Mouse (Mus musculus) left cerebral cortex, adult 9 months (tissue): ENCODE data around the gene Rad51c.
"Not testable (repeated sequence)": the region's sequence is repeated elsewhere in the genome, so short reads cannot be mapped to it uniquely, and the experiment has no call there.

Source experiments
- DNase-seq, 2 experiments: peaks; one replicate each; pipeline ENCODE4 v3.0.0; 2022; ENCODE audit warnings: low spot score in 2 of 2

The Rad51c gene

DNA sequence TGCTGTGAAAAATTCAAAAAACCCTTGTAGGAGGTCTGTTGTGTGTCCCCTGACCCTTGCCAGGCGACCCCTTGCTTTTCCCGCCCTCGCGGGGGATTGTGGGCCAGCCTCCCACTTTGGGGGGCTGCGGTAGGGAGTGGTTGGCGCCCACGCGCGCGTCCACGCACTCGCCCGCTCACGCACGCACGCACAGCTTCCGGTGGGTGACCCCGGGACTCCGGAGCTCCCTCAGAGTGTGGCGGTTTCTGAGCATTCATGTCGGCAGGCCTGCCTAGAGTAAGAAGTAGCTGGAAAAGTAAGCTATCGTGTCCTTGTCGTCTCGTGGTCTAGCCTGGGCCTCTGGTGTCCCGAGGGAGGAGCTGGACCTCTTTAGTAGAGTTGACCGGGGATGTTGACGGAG is at the start of gene Rad51c, which contains the start of gene Tex14:
Gene Rad51c (minus strand): TSS at position 79 of the 400 bp plus-strand sequence.
Gene Tex14 (plus strand): TSS at position 190 of the 400 bp plus-strand sequence.
- DNase-seq = no peak

DNA sequence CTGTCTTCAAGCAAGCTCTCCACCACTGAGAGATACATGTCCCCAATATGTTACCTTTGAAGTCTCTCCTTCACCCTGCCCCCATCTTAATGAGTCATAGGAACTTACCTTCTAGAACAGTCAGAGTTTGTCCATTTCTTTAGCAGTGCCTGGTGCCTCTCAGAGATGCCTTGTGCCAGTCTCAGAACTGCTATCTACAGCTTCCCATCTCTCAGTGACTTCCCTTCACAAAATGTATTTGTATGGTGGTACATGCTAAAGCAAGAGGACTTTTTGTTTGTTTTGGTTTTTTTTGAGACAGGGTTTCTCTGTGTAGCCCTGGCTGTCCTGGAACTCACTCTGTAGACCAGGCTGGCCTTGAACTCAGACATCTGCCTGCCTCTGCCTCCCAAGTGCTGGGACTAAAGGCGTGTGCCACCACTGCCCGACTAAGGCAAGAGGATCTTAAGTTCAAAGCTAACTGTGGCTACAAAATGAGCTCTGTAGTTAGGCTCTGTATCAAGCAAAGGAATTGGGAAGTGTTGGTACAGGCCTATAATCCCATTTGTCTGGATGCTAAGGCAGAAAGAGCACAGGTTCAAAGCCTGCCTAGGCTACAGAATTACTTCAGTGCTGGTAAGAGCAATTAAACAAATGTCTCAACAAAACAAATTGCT is 49.4 kb upstream of the Rad51c start:
- no peak for DNase-seq

- DNase-seq = no peak
Measured at GRCm38 (mm10) chr11:87453216-87454034, 48.7 kb upstream of the Rad51c start.

- not testable (repeated sequence) for DNase-seq
Measured at GRCm38 (mm10) chr11:87452779-87453178, 48.0 kb upstream of the Rad51c start.

DNA sequence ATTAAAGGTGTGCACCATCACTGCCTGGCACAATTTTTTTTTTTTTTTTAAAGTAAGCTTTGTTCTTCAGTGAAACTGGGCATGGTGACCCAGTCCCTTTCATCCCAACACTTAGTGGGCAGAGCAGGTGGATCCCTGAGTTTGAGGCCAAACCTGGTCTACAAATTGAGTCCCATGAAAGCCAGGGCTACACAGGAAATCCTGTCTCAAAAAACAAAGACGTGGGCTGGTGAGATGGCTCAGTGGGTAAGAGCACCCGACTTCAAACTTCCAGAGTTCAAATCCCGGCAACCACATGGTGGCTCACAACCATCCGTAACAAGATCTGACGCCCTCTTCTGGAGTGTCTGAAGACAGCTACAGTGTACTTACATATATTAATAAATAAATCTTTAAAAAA is 45.1 kb upstream of the Rad51c start:
- DNase-seq = not testable (repeated sequence)

DNA sequence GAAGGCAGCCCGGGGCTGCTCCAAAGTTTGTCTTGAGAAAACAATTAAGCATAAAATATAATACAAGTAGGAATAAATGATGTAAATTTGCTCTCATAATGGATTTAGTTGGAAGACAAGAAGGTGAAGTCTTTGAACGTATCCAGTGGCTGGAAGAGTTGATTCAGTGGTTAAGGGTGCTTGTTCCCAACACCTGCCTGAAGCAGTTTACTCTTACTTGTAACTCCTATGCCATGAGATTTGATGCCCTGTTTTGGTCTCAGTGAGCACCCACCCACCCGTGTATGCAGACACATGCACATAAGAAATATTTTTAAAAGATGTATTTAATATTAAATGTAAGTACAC is 44.4 kb upstream of the Rad51c start:
- DNase-seq = no peak

GRCm38 (mm10) chr11:87448476-87449199 is 43.9 kb upstream of the Rad51c start:
- DNase-seq = peak; percentile 68 to 69

DNA sequence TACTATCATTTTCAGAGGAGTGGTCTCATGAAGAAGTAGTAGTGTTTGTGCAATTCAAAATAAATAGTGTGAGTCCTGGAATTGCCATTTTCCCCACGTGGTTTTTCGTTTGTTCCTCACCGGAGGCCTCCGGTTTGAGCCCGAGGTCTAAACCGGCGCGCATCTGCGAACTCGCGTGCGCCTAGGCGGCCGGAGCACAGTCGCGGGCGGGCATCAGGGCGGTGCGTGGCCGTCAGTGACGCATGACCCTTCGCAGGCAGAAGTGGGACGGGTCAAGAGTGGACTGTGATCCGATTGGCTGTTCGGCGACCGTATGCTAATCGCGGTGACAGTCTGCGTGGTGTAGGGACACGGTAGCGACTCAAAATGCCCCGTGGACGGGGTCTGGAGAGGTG is 43.3 kb upstream of the Rad51c start:
- peak; percentile 88 to 96 for DNase-seq

DNA sequence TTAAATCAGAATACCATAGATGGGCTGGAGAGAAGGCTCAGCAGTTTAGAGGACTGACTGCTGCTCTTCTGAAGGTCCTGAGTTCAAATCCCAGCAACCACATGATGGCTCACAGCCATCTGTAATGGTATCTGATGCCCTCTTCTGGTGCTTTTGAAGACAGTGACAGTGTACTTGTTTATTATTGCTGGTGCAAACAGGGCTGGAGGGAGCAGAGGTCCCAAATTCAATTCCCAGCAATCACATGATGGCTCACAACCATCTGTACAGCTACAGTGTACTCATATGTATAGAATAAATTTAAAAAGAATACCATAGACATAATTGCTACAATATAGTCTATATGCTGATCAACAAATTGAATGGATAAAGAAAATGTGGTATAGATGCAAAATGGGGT is 42.7 kb upstream of the Rad51c start:
- no peak for DNase-seq

- DNase-seq = no peak
Measured at GRCm38 (mm10) chr11:87446159-87446558, 41.4 kb upstream of the Rad51c start.

DNA sequence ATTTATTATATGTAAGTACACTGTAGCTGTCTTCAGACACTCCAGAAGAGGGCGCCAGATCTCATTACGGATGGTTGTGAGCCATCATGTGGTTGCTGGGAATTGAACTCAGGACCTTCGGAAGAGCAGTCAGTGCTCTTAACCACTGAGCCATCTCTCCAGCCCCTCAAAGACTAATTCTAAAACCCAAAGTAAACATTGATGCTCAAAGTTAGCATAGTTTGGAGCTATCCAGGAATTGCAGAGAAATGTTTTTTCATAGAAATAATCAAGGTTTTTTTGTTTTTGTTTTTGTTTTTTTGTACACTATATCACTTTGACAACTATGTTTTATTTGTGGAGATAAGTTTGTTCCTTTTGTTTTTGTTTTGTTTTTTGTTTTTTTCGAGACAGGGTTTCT is 40.8 kb upstream of the Rad51c start:
- DNase-seq = not testable (repeated sequence)

- no peak for DNase-seq
Measured at GRCm38 (mm10) chr11:87444735-87445428, 40.1 kb upstream of the Rad51c start.

DNA sequence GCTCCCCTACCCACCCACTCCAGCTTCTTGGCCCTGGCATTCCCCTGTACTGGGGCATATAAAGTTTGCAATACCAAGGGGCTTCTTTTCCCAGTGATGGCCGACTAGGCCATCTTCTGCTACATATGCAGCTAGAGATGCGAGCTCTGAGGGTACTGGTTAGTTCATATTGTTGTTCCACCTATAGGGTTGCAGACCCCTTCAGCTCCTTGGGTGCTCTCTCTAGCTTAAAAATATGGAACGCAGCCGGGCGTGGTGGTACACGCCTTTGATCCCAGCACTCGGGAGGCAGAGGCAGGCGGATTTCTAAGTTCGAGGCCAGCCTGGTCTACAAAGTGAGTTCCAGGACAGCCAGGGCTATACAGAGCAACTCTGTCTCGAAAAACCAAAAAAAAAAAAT is 39.3 kb upstream of the Rad51c start:
- not testable (repeated sequence) for DNase-seq

DNA sequence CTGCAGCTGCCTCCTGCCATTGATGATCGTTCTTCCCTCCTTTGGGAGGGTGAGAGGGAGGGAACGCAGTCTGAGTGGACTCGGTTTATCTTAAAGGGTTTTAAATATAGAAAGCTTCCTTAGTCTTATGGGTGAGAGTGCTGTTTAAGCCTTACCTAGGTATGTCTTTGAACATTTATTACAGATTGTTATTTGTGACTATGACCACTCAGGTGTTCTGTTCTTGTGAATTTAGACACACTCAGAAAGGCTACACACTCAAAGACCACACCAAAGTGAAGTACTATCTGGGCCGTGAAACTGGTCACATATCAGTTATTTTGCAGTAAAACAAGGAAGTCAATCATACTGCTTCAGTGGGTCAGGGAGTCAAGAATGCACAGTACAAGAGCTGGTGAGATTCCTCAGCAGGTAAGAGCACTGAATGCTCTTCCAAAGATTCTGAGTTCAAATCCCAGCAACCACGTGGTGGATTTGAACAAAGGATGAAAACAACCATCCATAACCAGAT is 38.7 kb upstream of the Rad51c start:
- peak; percentile 78 to 90 for DNase-seq

DNA sequence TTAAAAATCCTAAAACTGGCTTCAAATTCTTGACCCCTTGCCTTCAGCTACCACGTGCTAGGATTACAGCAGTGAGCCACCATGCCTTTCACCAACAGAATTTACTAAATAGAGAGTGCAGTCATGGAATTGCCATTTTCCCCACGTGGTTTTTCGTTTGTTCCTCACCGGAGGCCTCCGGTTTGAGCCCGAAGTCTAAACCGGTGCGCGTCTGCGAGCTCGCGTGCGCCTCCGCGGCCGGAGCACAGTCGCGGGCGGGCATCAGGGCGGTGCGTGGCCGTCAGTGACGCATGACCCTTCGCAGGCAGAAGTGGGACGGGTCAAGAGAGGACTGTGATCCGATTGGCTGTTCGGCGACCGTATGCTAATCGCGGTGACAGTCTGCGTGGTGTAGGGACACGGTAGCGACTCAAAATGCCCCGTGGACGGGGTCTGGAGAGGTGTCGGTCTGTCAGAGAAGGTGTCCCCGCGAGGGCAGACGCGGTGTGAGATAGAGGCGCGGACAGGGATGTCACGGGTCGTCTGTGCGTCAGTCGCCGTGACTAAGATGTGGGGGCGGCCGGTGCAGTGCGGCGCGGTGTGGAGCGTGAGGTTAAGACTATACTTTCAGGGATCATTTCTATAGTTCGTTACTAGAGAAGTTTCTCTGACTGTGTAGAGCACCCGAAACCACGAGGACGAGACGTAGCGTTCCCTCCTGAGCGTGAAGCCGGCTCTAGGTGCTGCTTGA is 38.1 kb upstream of the Rad51c start:
- peak; percentile 73 to 81 for DNase-seq

- no peak for DNase-seq
Measured at GRCm38 (mm10) chr11:87439796-87440420, 35.2 kb upstream of the Rad51c start.

DNA sequence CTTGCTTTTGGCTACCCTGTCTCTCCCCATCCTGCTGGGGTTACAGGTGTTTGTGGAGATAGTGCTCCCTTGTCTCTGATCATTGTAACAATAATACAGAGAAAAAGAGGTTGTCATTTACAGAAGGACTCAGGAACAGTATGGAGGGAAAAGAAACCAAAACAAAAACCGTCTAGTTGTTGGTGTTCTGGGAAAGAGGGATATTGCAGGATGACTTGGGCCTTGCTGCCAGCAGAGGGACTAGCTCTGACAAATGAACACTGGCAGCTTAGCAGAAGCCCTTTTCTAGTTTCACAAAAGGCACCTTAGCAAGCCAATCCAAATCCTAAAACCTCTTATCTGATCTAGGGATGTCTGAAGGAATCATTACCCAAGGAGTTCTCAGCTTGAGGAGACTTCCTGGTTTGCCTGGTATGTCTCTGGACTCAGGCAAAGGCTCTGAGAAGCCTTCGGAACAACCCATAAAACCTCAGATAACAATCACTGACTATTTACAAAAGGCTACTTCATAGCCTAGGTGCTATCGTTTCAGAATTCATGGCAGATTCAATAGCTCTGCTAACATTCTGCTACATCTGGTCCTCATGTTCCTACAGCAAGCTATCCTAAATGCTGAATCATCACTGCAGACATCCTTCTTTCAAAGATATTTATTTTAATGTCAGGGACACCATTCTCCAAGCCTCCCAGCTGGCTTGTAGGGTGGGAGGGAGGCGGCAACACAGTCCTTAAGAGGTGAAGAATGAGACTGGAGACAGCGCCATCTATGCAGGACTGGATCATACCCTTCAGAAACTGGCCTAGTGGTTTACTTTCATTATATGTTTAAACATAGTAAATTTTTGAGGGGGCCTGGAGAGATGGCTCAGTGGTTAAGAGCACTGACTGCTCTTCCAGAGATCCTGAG is 31.8 kb upstream of the Rad51c start:
- no peak for DNase-seq

DNA sequence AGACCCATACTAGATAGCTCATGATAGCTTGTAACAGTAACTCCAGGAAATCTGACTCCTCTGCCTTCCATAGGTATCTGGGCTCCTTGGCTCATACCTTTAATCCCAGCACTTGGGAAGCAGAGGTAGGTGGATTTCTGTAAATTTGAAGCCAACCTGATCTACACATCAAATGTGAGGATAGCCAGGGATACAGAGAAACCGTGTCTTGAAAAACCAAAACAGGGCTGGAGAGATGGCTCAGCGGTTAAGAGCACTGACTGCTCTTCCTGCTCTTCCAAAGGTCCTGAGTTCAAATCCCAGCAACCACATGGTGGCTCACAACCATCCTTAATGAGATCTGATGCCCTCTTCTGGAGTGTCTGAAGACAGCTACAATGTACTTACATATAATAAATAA is 30.4 kb upstream of the Rad51c start:
- not testable (repeated sequence) for DNase-seq

DNA sequence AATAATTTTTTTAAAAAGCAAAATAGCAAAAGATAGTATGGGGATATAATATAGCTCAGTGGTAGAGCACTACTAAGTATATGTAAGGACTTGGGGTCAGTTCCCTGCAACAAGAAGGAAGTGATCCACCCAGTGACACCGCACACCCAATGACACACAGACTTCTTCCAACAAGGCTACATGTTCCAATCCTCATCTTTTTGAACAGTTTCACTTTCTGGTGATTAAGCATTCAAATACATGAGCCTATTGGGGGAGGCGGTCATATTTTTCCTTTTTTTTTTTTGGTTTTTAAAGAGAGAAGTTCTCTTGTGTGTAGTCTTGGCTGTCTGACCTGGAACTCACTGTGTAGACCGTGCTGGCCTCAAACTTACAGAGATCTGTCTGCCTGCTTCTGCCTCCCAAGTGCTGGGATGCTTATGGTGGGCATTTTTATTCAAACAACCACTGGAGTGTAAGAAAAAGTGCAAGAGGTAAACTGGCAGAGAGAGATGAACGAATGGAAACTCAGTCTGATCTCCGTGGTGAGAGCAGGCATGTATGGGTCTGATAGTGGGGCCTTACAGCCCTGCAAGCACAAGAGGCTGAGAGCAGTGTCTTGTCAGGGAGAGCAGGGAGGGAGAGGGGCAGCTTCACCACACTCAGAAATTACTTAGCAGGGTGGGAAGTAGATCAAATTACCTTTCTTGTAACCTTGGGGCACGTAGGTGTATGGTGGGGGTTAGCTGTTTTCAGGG is 28.3 kb upstream of the Rad51c start:
- no peak for DNase-seq
